Mouse (Mus musculus): ENCODE data around the gene Smc4. TPM values are rescaled to one million over a fixed set of nuclear protein-coding genes. Genes with fewer than 3 reads are reported as not detected.

Smc4 gene
- polyA plus RNA-seq, 1 experiment from 2014 or later, result 143 TPM

DNA sequence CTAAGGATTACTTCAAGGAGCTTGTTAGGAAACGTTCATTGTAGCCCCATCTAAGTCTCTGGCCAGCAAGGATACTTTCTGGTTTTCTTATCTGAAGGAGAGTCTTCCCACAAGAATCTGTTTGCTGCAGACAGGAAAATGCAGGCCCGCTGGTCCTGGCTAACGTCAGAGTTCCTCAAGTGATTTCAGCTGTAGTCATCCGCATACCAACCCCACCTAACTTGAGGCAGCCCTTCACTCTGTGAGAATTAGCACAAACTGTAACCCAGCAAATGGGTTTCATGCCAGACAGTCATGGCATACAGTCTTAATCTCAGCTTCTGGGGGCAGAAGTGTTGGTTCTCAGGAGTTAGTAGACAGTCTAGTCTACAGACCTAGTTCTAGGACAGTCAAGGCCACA lies 42.0 kb downstream of the Smc4 start:
- H3K27me3 ChIP-seq, result no peaks in the 10 kb centered on the region
- H3K9ac ChIP-seq, result no peak overlapping the region
- no peaks in the 10 kb centered on the region for H3K9me3 ChIP-seq (replicated peaks)
- WGBS, result 48% methylated on average over 4 of the region's 4 CpGs
- no peak overlapping the region for H3K27ac ChIP-seq (replicated peaks)
- no peaks in the 10 kb centered on the region for H3K36me3 ChIP-seq
- ATAC-seq (ENCODE audit: insufficient number of reproducible peaks, low FRiP score, low TSS enrichment, low read depth), result no peak
- H3K4me1 ChIP-seq, result peaks cover 11% of the 10 kb centered on the region
- no peak overlapping the region for H3K4me3 ChIP-seq (replicated peaks)
- H3K4me2 ChIP-seq (replicated peaks), result no peak overlapping the region

DNA sequence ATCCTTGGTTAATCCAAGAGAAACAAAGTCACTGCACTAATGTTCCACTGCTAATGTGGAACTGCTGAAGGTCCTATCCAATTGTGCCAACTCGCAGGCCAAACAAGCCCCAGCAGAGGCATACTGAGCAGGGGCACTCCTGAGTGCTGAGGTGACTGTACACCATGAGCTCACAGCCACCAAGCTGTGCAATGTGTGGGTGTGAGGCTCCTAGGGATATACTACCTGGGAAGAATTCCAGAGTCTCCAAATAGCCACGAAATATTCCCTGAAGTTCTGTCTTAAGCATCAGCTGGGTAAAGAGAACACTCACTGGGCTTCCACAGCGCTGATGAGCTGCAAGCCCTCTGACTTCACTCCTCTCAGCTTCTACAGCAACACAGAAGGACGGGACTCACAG lies 43.1 kb downstream of the Smc4 start:
- ATAC-seq (ENCODE audit: insufficient number of reproducible peaks, low FRiP score, low TSS enrichment, low read depth), result no peak
- 80% methylated on average over 4 of the region's 4 CpGs for WGBS

DNA sequence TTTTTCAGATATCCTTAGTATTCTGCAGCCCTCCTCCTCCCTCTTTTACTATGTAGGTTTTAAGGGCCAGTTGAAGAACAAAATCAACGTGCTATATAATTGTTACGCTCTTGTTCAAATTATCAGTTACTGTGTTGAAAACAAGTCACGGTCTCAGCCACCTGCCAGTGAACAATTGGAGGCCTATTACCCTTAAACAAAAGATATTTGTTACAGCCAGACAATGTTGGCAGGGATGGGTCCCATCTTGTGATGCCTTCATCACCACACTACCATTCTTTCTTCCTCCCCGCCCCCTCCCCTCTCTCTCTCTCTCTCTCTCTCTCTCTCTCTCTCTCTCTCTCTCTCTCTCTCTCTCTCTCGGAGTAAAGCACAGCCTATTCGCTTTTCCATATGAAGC lies 44.5 kb downstream of the Smc4 start:
- no peak overlapping the region for H3K9ac ChIP-seq
- H3K27ac ChIP-seq (replicated peaks), result no peak overlapping the region
- H3K27me3 ChIP-seq, result no peaks in the 10 kb centered on the region
- no peak overlapping the region for H3K4me2 ChIP-seq (replicated peaks)
- ATAC-seq (ENCODE audit: insufficient number of reproducible peaks, low FRiP score, low TSS enrichment, low read depth), result no peak
- no peaks in the 10 kb centered on the region for H3K36me3 ChIP-seq
- H3K4me3 ChIP-seq (replicated peaks), result no peak overlapping the region
- H3K4me1 ChIP-seq, result peaks cover 8% of the 10 kb centered on the region
- WGBS, result 66% methylated on average over 5 of the region's 6 CpGs
- no peaks in the 10 kb centered on the region for H3K9me3 ChIP-seq (replicated peaks)

More for the DNA sequence above, 43.1 kb downstream of the Smc4 start:
- H3K27me3 ChIP-seq, result no peaks in the 10 kb centered on the region
- no peak overlapping the region for H3K9ac ChIP-seq
- H3K9me3 ChIP-seq (replicated peaks), result no peaks in the 10 kb centered on the region
- no peak overlapping the region for H3K4me2 ChIP-seq (replicated peaks)
- H3K4me1 ChIP-seq, result peaks cover 8% of the 10 kb centered on the region
- H3K36me3 ChIP-seq, result no peaks in the 10 kb centered on the region
- H3K27ac ChIP-seq (replicated peaks), result no peak overlapping the region
- H3K4me3 ChIP-seq (replicated peaks), result no peak overlapping the region

GRCm38 (mm10) chr3:69051894-69052293 lies 47.4 kb downstream of the Smc4 start:
- H3K9ac ChIP-seq, result no peak overlapping the region
- H3K9me3 ChIP-seq (replicated peaks), result no peaks in the 10 kb centered on the region
- no peak overlapping the region for H3K27ac ChIP-seq (replicated peaks)
- no peak overlapping the region for H3K4me2 ChIP-seq (replicated peaks)
- 87% methylated on average over 11 of the region's 11 CpGs for WGBS
- no peaks in the 10 kb centered on the region for H3K27me3 ChIP-seq
- H3K4me3 ChIP-seq (replicated peaks), result no peak overlapping the region
- ATAC-seq (ENCODE audit: insufficient number of reproducible peaks, low FRiP score, low TSS enrichment, low read depth), result no peak
- no peaks in the 10 kb centered on the region for H3K36me3 ChIP-seq
- no peaks in the 10 kb centered on the region for H3K4me1 ChIP-seq

GRCm38 (mm10) chr3:69054760-69055432 lies 50.4 kb downstream of the Smc4 start:
- WGBS, result 79% methylated on average over 7 of the region's 7 CpGs
- H3K36me3 ChIP-seq, result no peaks in the 10 kb centered on the region
- no peak for ATAC-seq (ENCODE audit: insufficient number of reproducible peaks, low FRiP score, low TSS enrichment, low read depth)
- no peaks in the 10 kb centered on the region for H3K4me1 ChIP-seq
- H3K9me3 ChIP-seq (replicated peaks), result no peaks in the 10 kb centered on the region
- no peak overlapping the region for H3K4me3 ChIP-seq (replicated peaks)
- H3K27ac ChIP-seq (replicated peaks), result no peak overlapping the region
- no peak overlapping the region for H3K4me2 ChIP-seq (replicated peaks)
- H3K9ac ChIP-seq, result no peak overlapping the region
- H3K27me3 ChIP-seq, result no peaks in the 10 kb centered on the region

DNA sequence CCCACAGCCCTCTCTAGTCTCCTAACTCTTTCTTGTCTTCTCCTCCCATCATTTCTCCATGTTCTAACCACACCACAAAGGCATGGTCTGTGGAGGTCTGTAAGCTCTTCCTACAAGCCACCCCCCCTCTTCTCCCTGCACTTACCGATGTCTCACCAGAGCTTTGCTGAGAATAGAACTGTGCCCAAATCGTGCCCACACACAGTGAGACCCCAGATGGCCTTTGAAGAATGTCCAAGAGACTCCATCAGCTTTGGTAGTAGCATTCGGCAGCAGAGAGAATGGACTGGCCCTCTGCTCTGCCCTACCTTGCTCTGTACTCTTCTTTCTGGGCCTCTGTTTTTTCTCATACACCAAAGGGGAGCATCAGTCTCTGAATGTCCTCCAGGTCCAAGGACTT lies 51.3 kb downstream of the Smc4 start:
- Histone ChIP-seq H3K4me3 (replicated peaks) (no peak overlapping the region), H3K27ac (replicated peaks) (no peak overlapping the region), H3K4me2 (replicated peaks) (no peak overlapping the region), H3K9ac (no peak overlapping the region), H3K27me3 (no peaks in the 10 kb centered on the region), H3K4me1 (no peaks in the 10 kb centered on the region), H3K36me3 (no peaks in the 10 kb centered on the region), H3K9me3 (replicated peaks) (no peaks in the 10 kb centered on the region)
- no peak for ATAC-seq (ENCODE audit: insufficient number of reproducible peaks, low FRiP score, low TSS enrichment, low read depth)
- WGBS, result 87% methylated on average over 3 of the region's 3 CpGs

- Histone ChIP-seq H3K4me2 (replicated peaks) (no peak overlapping the region), H3K27me3 (no peaks in the 10 kb centered on the region), H3K36me3 (no peaks in the 10 kb centered on the region), H3K9ac (no peak overlapping the region), H3K9me3 (replicated peaks) (no peaks in the 10 kb centered on the region), H3K27ac (replicated peaks) (no peak overlapping the region), H3K4me1 (no peaks in the 10 kb centered on the region), H3K4me3 (replicated peaks) (no peak overlapping the region)
- ATAC-seq (ENCODE audit: insufficient number of reproducible peaks, low FRiP score, low TSS enrichment, low read depth), result no peak
- WGBS, result 90% methylated on average over 4 of the region's 4 CpGs
Observed at GRCm38 (mm10) chr3:69060672-69061071, 56.1 kb downstream of the Smc4 start.

- Histone ChIP-seq H3K27me3 (no peaks in the 10 kb centered on the region), H3K9me3 (replicated peaks) (no peaks in the 10 kb centered on the region), H3K4me1 (no peaks in the 10 kb centered on the region), H3K4me2 (replicated peaks) (no peak overlapping the region), H3K9ac (no peak overlapping the region), H3K27ac (replicated peaks) (no peak overlapping the region), H3K4me3 (replicated peaks) (no peak overlapping the region), H3K36me3 (no peaks in the 10 kb centered on the region)
- 96% methylated on average over 1 of the region's 1 CpGs for WGBS
- ATAC-seq (ENCODE audit: insufficient number of reproducible peaks, low FRiP score, low TSS enrichment, low read depth), result no peak
Observed at GRCm38 (mm10) chr3:69062764-69063163, 58.2 kb downstream of the Smc4 start.

GRCm38 (mm10) chr3:69064005-69064404 lies 59.5 kb downstream of the Smc4 start:
- no peaks in the 10 kb centered on the region for H3K36me3 ChIP-seq
- H3K4me2 ChIP-seq (replicated peaks), result no peak overlapping the region
- H3K4me3 ChIP-seq (replicated peaks), result no peak overlapping the region
- ATAC-seq (ENCODE audit: insufficient number of reproducible peaks, low FRiP score, low TSS enrichment, low read depth), result no peak
- H3K27me3 ChIP-seq, result no peaks in the 10 kb centered on the region
- WGBS, result 14% methylated on average over 1 of the region's 1 CpGs
- H3K9me3 ChIP-seq (replicated peaks), result no peaks in the 10 kb centered on the region
- no peak overlapping the region for H3K27ac ChIP-seq (replicated peaks)
- no peaks in the 10 kb centered on the region for H3K4me1 ChIP-seq
- H3K9ac ChIP-seq, result no peak overlapping the region

MicroRNAs within 50 kb of the gene (microRNA counts, 519-probe panel; counts per million panel counts)
- microRNA mmu-miR-15b, result 4,112 counts per million, percentile 94 among the panel's probes with 10 or more counts

Small RNA genes lying within 50 kb of the gene (microRNA-seq; reads per million reads assigned to microRNA genes)
- gene Mir15b (ENCODE audit: borderline number of aligned reads) (747 reads per million, percentile 74 among the genes with 10 or more reads in this experiment), gene Mir16-2 (ENCODE audit: borderline number of aligned reads) (362 reads per million, percentile 69 among the genes with 10 or more reads in this experiment)

Other genes starting within 250 kb of the Smc4 start
- 1.2 and 1.4 TPM in 2 replicates for gene 1110032F04Rik, start 135.2 kb upstream of the Smc4 start, polyA plus RNA-seq (2015; fragmentation: Nextera tagmentation; extraction: Ambion mirVana)
- gene Ift80, start 168 bp upstream of the Smc4 start, polyA plus RNA-seq (2015; fragmentation: Nextera tagmentation; extraction: Ambion mirVana), result 16.7 and 19.6 TPM in 2 replicates
- gene Trim59, start 40.0 kb downstream of the Smc4 start, polyA plus RNA-seq (2015; fragmentation: Nextera tagmentation; extraction: Ambion mirVana), result 77.5 and 86.0 TPM in 2 replicates
- gene Kpna4, start 122.4 kb downstream of the Smc4 start, polyA plus RNA-seq (2015; fragmentation: Nextera tagmentation; extraction: Ambion mirVana), result 30.1 and 32.7 TPM in 2 replicates
- 0.13 TPM in 1 of 2 replicates, not detected in the other for gene Arl14, start 217.7 kb downstream of the Smc4 start, polyA plus RNA-seq (2015; fragmentation: Nextera tagmentation; extraction: Ambion mirVana)